Mouse (Mus musculus) hindbrain, embryonic 14.5 days (tissue): ENCODE measurements around the gene Ramp1. TPM values are rescaled to one million over a fixed set of nuclear protein-coding genes. Genes with fewer than 3 reads are reported as not detected.

Experiments used
- ATAC-seq: fragments of 200-750 bp; cut with Nextera tagmentation; 2 replicates; pipeline ENCODE4 v1.8.0; 2017; ENCODE audit warnings: moderate number of reproducible peaks, mild to moderate bottlenecking, moderate TSS enrichment, moderate library complexity; ENCODE audit not compliant: low FRiP score
- DNase-seq: peaks from one replicate; pipeline ENCODE4 v3.0.0-alpha.2; 2015; ENCODE audit warnings: low spot score
- H3K27ac ChIP-seq: fragments of 300-500 bp; sonication (generic); 2 replicates; pipeline ENCODE4 v1.5.1; 2014; ENCODE audit warnings: mild to moderate bottlenecking, moderate library complexity
- H3K27me3 ChIP-seq: fragments of 300-500 bp; sonication (generic); 2 replicates; pipeline ENCODE4 v1.6.1; 2014; ENCODE audit warnings: mild to moderate bottlenecking, low read length, mixed read lengths; ENCODE audit not compliant: control insufficient read depth, insufficient read depth
- H3K36me3 ChIP-seq: fragments of 300-500 bp; sonication (generic); replicated peaks from 2 replicates; pipeline ENCODE4 v1.6.1; 2014; ENCODE audit not compliant: control insufficient read depth, insufficient read depth
- H3K4me1 ChIP-seq: fragments of 300-500 bp; sonication (generic); replicated peaks from 2 replicates; pipeline ENCODE4 v1.6.1; 2014; ENCODE audit warnings: antibody characterized with exemption, low read length, mixed read lengths; ENCODE audit not compliant: control insufficient read depth, insufficient read depth
- H3K4me2 ChIP-seq: fragments of 300-500 bp; sonication (generic); replicated peaks from 2 replicates; pipeline ENCODE4 v1.6.1; 2014; ENCODE audit warnings: mild to moderate bottlenecking, moderate library complexity
- H3K4me3 ChIP-seq: fragments of 300-500 bp; sonication (generic); replicated peaks from 2 replicates; pipeline ENCODE4 v1.5.1; 2014; ENCODE audit warnings: mild to moderate bottlenecking, low read length
- H3K9ac ChIP-seq: fragments of 300-500 bp; sonication (generic); 2 replicates; pipeline ENCODE4 v1.6.1; 2014
- H3K9me3 ChIP-seq: fragments of 300-500 bp; sonication (generic); 2 replicates; pipeline ENCODE4 v1.6.1; 2016; ENCODE audit warnings: low read length; ENCODE audit not compliant: control insufficient read depth
- WGBS: fragments of 180-500 bp; shearing (Covaris S2); extraction: QIAGEN DNeasy Blood & Tissue Kit; methylation state at CpG from one replicate; pipeline ENCODE4 v1.1.7; 2014; 5-methylcytosine and 5-hydroxymethylcytosine counted together
- polyA plus RNA-seq: library from polyadenylated mRNA; unstranded; fragments of >200 nt; fragmentation: Nextera tagmentation; extraction: Ambion mirVana; gene quantifications from 2 replicates; pipeline ENCODE4 v1.2.1, GENCODE M21; 2014

Ramp1 gene
- polyA plus RNA-seq, 1 experiment from 2014 or later = 12.5 TPM

DNA sequence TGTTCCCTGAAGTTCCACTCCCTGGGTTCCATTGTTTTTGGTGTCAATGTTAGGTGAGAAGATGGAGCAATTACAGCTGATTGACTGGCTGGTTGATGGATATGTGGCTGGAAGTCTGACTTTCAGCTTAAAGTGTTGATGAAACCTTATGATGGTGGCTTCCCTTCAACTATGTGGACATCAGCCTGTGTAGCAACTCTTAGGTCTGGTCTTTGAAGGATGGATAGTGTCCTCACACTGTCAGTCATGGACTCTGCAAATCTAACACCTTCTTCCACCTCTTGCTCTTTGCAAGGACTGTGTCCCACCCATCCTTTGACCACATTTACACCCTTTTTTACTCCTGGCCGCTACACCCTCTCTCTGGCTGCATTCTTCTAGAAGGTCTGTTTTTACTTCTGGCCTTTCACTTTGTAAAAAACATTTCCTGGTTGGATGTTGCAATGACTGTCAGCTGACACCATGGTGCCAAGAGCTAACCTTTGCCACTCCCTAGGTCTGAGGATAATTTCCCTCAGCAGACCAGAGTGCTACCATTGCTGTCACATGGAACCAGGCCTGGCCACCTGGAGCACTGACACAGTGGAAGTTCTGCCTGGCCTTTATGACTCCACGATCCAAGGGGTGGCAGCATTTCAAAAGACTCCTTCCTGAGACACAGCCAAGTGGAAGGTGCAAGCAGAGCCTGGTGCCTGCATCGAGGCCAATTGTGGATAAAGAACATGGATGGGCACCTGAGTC is 27.9 kb downstream of the Ramp1 start:
- H3K4me3 ChIP-seq = no peak overlapping the region
- DNase-seq (no peak), ATAC-seq (no peak)
- H3K4me1 ChIP-seq = peaks cover 10% of the 10 kb centered on the region; the same call in 1 of the 2 replicates
- H3K9me3 ChIP-seq = no peaks in the 10 kb centered on the region
- no peak overlapping the region for H3K27ac ChIP-seq
- no peaks in the 10 kb centered on the region for H3K27me3 ChIP-seq
- WGBS = 78% methylated on average over 3 of the region's 3 CpGs
- no peak overlapping the region for H3K9ac ChIP-seq
- H3K4me2 ChIP-seq = no peak overlapping the region
- no peaks in the 10 kb centered on the region for H3K36me3 ChIP-seq

GRCm38 (mm10) chr1:91209343-91209742 is 29.7 kb downstream of the Ramp1 start:
- H3K27ac ChIP-seq = peak overlapping the region; percentile 87
- WGBS = 75% methylated on average over 6 of the region's 6 CpGs
- no peak overlapping the region for H3K4me3 ChIP-seq
- no peaks in the 10 kb centered on the region for H3K9me3 ChIP-seq
- H3K4me2 ChIP-seq = 0 out of 2 replicates have a peak overlapping the region, but pooled peaks have one; percentile 19
- H3K36me3 ChIP-seq = no peaks in the 10 kb centered on the region
- peak; percentile 52 for DNase-seq
- H3K4me1 ChIP-seq = peaks cover 10% of the 10 kb centered on the region; the same call in 1 of the 2 replicates
- no peak overlapping the region for H3K9ac ChIP-seq
- no peaks in the 10 kb centered on the region for H3K27me3 ChIP-seq
- peak; percentile 85 for ATAC-seq

- WGBS = 60% methylated on average over 6 of the region's 6 CpGs
- Histone ChIP-seq H3K4me3 (no peak overlapping the region), H3K4me2 (0 out of 2 replicates have a peak overlapping the region, but pooled peaks have one; percentile 19), H3K9ac (no peak overlapping the region), H3K27me3 (no peaks in the 10 kb centered on the region), H3K9me3 (no peaks in the 10 kb centered on the region), H3K4me1 (peaks cover 10% of the 10 kb centered on the region; the same call in 1 of the 2 replicates), H3K36me3 (no peaks in the 10 kb centered on the region), H3K27ac (peak overlapping the region; percentile 87)
- DNase-seq (peak; percentile 66), ATAC-seq (peak; percentile 85)
Measured at GRCm38 (mm10) chr1:91209785-91210184, 30.2 kb downstream of the Ramp1 start.

DNA sequence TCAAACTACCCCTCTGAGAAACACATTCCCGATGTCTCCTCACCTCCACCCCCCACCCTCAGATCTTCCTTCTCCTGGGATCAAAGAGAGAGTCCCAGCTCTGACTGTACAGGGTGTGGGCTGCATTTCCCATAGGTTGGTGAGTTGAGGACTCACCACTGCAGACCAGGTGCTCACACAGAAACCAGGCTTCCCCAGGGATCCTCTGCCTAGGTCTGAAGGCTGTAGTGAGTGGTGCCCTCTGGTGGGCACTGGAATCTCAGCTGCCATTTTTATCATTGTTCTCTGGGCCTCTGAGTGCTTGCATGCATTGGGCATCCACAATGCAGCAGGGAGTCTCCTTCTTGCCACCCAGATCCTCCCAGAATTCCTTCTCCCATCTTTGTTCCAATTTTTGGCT is 31.5 kb downstream of the Ramp1 start:
- H3K36me3 ChIP-seq = no peaks in the 10 kb centered on the region
- peak overlapping the region; percentile 87; the same call in 1 of the 2 replicates for H3K27ac ChIP-seq
- H3K9me3 ChIP-seq = no peaks in the 10 kb centered on the region
- H3K4me2 ChIP-seq = no peak overlapping the region
- ATAC-seq (no peak), DNase-seq (peak; percentile 68)
- H3K4me1 ChIP-seq = peaks cover 10% of the 10 kb centered on the region; the same call in 1 of the 2 replicates
- no peak overlapping the region for H3K9ac ChIP-seq
- WGBS = 92% methylated on average over 1 of the region's 1 CpGs
- H3K27me3 ChIP-seq = no peaks in the 10 kb centered on the region
- no peak overlapping the region for H3K4me3 ChIP-seq

- Histone ChIP-seq H3K36me3 (no peaks in the 10 kb centered on the region), H3K27ac (0 out of 2 replicates have a peak overlapping the region, but pooled peaks have one; percentile 38), H3K4me1 (peaks cover 10% of the 10 kb centered on the region; the same call in 1 of the 2 replicates), H3K9me3 (no peaks in the 10 kb centered on the region), H3K4me2 (no peak overlapping the region), H3K27me3 (no peaks in the 10 kb centered on the region), H3K9ac (no peak overlapping the region), H3K4me3 (no peak overlapping the region)
- 67% methylated on average over 7 of the region's 7 CpGs for WGBS
- no peak for ATAC-seq
- no peak for DNase-seq
Measured at GRCm38 (mm10) chr1:91211591-91212008, 32.0 kb downstream of the Ramp1 start.

DNA sequence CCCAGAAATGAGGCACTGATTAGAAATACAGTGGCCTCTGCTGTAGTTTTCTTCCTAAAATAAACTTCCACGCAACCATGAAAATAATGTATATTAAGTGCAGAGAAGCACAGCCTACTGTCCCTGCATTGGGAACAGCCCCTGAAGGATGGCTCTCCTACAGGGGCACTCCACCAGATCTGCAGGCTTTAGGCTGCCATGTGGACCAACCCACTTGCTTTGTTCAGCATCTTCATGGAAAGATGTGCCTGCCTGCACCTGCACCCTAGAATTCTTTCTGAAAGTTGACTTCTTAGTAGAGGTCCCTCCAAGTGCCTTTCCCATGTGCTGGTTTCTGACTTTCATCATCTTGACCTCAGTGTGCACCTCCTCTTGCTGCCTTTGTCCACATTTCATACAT is 35.6 kb downstream of the Ramp1 start:
- DNase-seq = no peak
- H3K9ac ChIP-seq = no peak overlapping the region
- 0 out of 2 replicates have a peak, but pooled peaks cover 3% of the 10 kb centered on the region for H3K4me1 ChIP-seq
- 90% methylated on average over 1 of the region's 1 CpGs for WGBS
- no peak for ATAC-seq
- no peak overlapping the region for H3K4me2 ChIP-seq
- no peak overlapping the region for H3K27ac ChIP-seq
- no peaks in the 10 kb centered on the region for H3K27me3 ChIP-seq
- H3K36me3 ChIP-seq = no peaks in the 10 kb centered on the region
- H3K4me3 ChIP-seq = no peak overlapping the region
- no peaks in the 10 kb centered on the region for H3K9me3 ChIP-seq

- Histone ChIP-seq H3K36me3 (no peaks in the 10 kb centered on the region), H3K9ac (no peak overlapping the region), H3K27ac (no peak overlapping the region), H3K9me3 (no peaks in the 10 kb centered on the region), H3K4me2 (no peak overlapping the region), H3K4me1 (0 out of 2 replicates have a peak, but pooled peaks cover 3% of the 10 kb centered on the region), H3K4me3 (no peak overlapping the region), H3K27me3 (no peaks in the 10 kb centered on the region)
- DNase-seq (no peak), ATAC-seq (no peak)
- WGBS = 42% methylated on average over 1 of the region's 1 CpGs
Measured at GRCm38 (mm10) chr1:91215981-91216380, 36.4 kb downstream of the Ramp1 start.

GRCm38 (mm10) chr1:91216504-91217267 is 37.1 kb downstream of the Ramp1 start:
- Histone ChIP-seq H3K4me3 (no peak overlapping the region), H3K9ac (no peak overlapping the region), H3K27me3 (no peaks in the 10 kb centered on the region), H3K27ac (no peak overlapping the region), H3K4me1 (no peaks in the 10 kb centered on the region), H3K9me3 (no peaks in the 10 kb centered on the region), H3K36me3 (no peaks in the 10 kb centered on the region), H3K4me2 (no peak overlapping the region)
- DNase-seq (no peak), ATAC-seq (no peak)
- 56% methylated on average over 10 of the region's 10 CpGs for WGBS

GRCm38 (mm10) chr1:91219641-91220321 is 40.2 kb downstream of the Ramp1 start:
- Histone ChIP-seq H3K9ac (no peak overlapping the region), H3K36me3 (no peaks in the 10 kb centered on the region), H3K4me2 (no peak overlapping the region), H3K4me1 (no peaks in the 10 kb centered on the region), H3K9me3 (no peaks in the 10 kb centered on the region), H3K27me3 (no peaks in the 10 kb centered on the region), H3K4me3 (no peak overlapping the region), H3K27ac (no peak overlapping the region)
- DNase-seq (no peak), ATAC-seq (no peak)
- WGBS = 92% methylated on average over 7 of the region's 7 CpGs
